Mouse (Mus musculus) C2C12 (cell line): ENCODE results near the gene Rc3h1. TPM values are rescaled to one million over a fixed set of nuclear protein-coding genes. Genes with fewer than 3 reads are reported as not detected.

Experiments
- H3K27me3 ChIP-seq: one replicate; pipeline ENCODE4 v1.6.1; 2011; ENCODE audit not compliant: control insufficient read depth, insufficient read depth, insufficient read length
- H3K36me3 ChIP-seq: one replicate; pipeline ENCODE4 v1.6.1; 2011; ENCODE audit not compliant: control insufficient read depth, insufficient read depth
- H3K4me3 ChIP-seq: one replicate; pipeline ENCODE4 v1.5.1; 2011; ENCODE audit warnings: mild to moderate bottlenecking, control low read depth; ENCODE audit not compliant: poor library complexity, insufficient read depth, severe bottlenecking
- H3K79me2 ChIP-seq: one replicate; pipeline ENCODE4 v1.6.1; 2011; ENCODE audit not compliant: control insufficient read depth, insufficient read depth
- H3K79me3 ChIP-seq: one replicate; pipeline ENCODE4 v1.6.1; 2011; ENCODE audit warnings: low read depth, control low read depth
- H3ac ChIP-seq: one replicate; pipeline ENCODE3; 2011; ENCODE audit warnings: low read depth; ENCODE audit not compliant: control insufficient read depth, insufficient read length
- CEBPB ChIP-seq: IDR thresholded peaks from one replicate; pipeline ENCODE4 v1.6.1; 2011; ENCODE audit warnings: low read depth, mild to moderate bottlenecking, control low read depth, moderate library complexity
- CTCF ChIP-seq: IDR thresholded peaks from one replicate; pipeline ENCODE4 v1.5.1; 2011; ENCODE audit not compliant: control insufficient read depth, insufficient read depth, insufficient read length
- FOSL1 ChIP-seq: IDR thresholded peaks from one replicate; pipeline ENCODE4 v1.8.0; 2011; ENCODE audit warnings: mild to moderate bottlenecking, low read length; ENCODE audit not compliant: poor library complexity, insufficient read depth, severe bottlenecking
- MAX ChIP-seq: IDR thresholded peaks from one replicate; pipeline ENCODE4 v1.6.1; 2011; ENCODE audit warnings: mild to moderate bottlenecking, control low read depth
- MYOD1 ChIP-seq: IDR thresholded peaks from one replicate; pipeline ENCODE4 v1.6.1; 2011; ENCODE audit warnings: low read depth; ENCODE audit not compliant: control insufficient read depth, insufficient read length
- MYOG ChIP-seq: IDR thresholded peaks from one replicate; pipeline ENCODE4 v1.6.1; 2011; ENCODE audit not compliant: control insufficient read depth, insufficient read length; ENCODE audit errors: extremely low read depth
- USF1 ChIP-seq: IDR thresholded peaks from one replicate; pipeline ENCODE4 v1.6.1; 2011; ENCODE audit warnings: low read depth, mild to moderate bottlenecking, control low read depth, moderate library complexity
- polyA plus RNA-seq: library from polyadenylated mRNA; unstranded; fragments of >200 nt; fragmentation: generic; extraction: Trizol; gene quantifications from one replicate; pipeline ENCODE4 v1.2.1, GENCODE M21; 2012; ENCODE audit warnings: missing spikeins

Gene Rc3h1
- polyA plus RNA-seq, 1 experiment: 4.0 TPM

- H3K4me3 ChIP-seq: no peak overlapping the region
- no peak for TF ChIP-seq MAX
- no peak for TF ChIP-seq USF1
- no peak for TF ChIP-seq CEBPB
- TF ChIP-seq MYOD1: no peak
- TF ChIP-seq CTCF: no peak
- TF ChIP-seq MYOG: no peak
- no peak for TF ChIP-seq FOSL1
- peaks cover 4% of the 10 kb centered on the region for H3K36me3 ChIP-seq
- no peaks in the 10 kb centered on the region for H3K79me2 ChIP-seq
- H3K27me3 ChIP-seq: no peaks in the 10 kb centered on the region
- no peaks in the 10 kb centered on the region for H3K79me3 ChIP-seq
- no peak overlapping the region for H3ac ChIP-seq
Measured at GRCm38 (mm10) chr1:161006471-161006870, 100.3 kb downstream of the Rc3h1 start.

GRCm38 (mm10) chr1:161008038-161008437 lies 101.8 kb downstream of the Rc3h1 start:
- Histone ChIP-seq H3K79me3 (no peaks in the 10 kb centered on the region), H3ac (no peak overlapping the region), H3K27me3 (no peaks in the 10 kb centered on the region), H3K79me2 (no peaks in the 10 kb centered on the region), H3K36me3 (peaks cover 4% of the 10 kb centered on the region), H3K4me3 (no peak overlapping the region)
- no peak for TF ChIP-seq FOSL1
- TF ChIP-seq USF1: no peak
- no peak for TF ChIP-seq MYOG
- no peak for TF ChIP-seq MYOD1
- TF ChIP-seq CTCF: no peak
- no peak for TF ChIP-seq MAX
- TF ChIP-seq CEBPB: no peak

- TF ChIP-seq FOSL1 (no peak), CTCF (no peak), MYOD1 (peak; percentile 68)
- Histone ChIP-seq H3K4me3 (no peak overlapping the region), H3K79me3 (no peaks in the 10 kb centered on the region), H3K27me3 (no peaks in the 10 kb centered on the region), H3K36me3 (no peaks in the 10 kb centered on the region), H3ac (no peak overlapping the region), H3K79me2 (no peaks in the 10 kb centered on the region)
Measured at GRCm38 (mm10) chr1:161010436-161010835, 104.2 kb downstream of the Rc3h1 start.

GRCm38 (mm10) chr1:161016378-161016777 lies 110.2 kb downstream of the Rc3h1 start:
- peaks cover 13% of the 10 kb centered on the region for H3K36me3 ChIP-seq

GRCm38 (mm10) chr1:161020051-161020450 lies 113.8 kb downstream of the Rc3h1 start:
- Histone ChIP-seq H3K27me3 (no peaks in the 10 kb centered on the region), H3K4me3 (no peak overlapping the region), H3K79me3 (no peaks in the 10 kb centered on the region), H3K79me2 (no peaks in the 10 kb centered on the region), H3K36me3 (peaks cover 18% of the 10 kb centered on the region), H3ac (no peak overlapping the region)
- TF ChIP-seq CTCF: no peak
- no peak for TF ChIP-seq USF1
- no peak for TF ChIP-seq MYOG
- TF ChIP-seq MAX: no peak
- TF ChIP-seq CEBPB: no peak
- TF ChIP-seq MYOD1: no peak
- no peak for TF ChIP-seq FOSL1

More at GRCm38 (mm10) chr1:161016378-161016777, 110.2 kb downstream of the Rc3h1 start:
- no peak for TF ChIP-seq MYOG
- TF ChIP-seq CTCF: no peak
- no peak for TF ChIP-seq MYOD1
- TF ChIP-seq MAX: no peak
- no peak for TF ChIP-seq FOSL1
- TF ChIP-seq CEBPB: no peak
- no peak for TF ChIP-seq USF1
- Histone ChIP-seq H3K79me2 (no peaks in the 10 kb centered on the region), H3K4me3 (no peak overlapping the region), H3ac (no peak overlapping the region), H3K79me3 (no peaks in the 10 kb centered on the region), H3K27me3 (no peaks in the 10 kb centered on the region)

Other genes starting within 250 kb of the Rc3h1 start
- 3.2 TPM for gene Rabgap1l, start 113.2 kb upstream of the Rc3h1 start, polyA plus RNA-seq
- 0.21 TPM for gene Serpinc1, start 72.2 kb downstream of the Rc3h1 start, polyA plus RNA-seq
- 0.75 TPM for gene Zbtb37, start 128.4 kb downstream of the Rc3h1 start, polyA plus RNA-seq
- 16.8 TPM for gene Dars2, start 164.2 kb downstream of the Rc3h1 start, polyA plus RNA-seq
- 7.9 TPM for gene Cenpl, start 164.3 kb downstream of the Rc3h1 start, polyA plus RNA-seq
- gene Klhl20, start 225.1 kb downstream of the Rc3h1 start, polyA plus RNA-seq: 7.5 TPM
- gene Ankrd45, start 236.3 kb downstream of the Rc3h1 start, polyA plus RNA-seq: 0.05 TPM